Mouse (Mus musculus) MEL (cell line): ENCODE measurements around the gene Alyref2. TPM values are rescaled to one million over a fixed set of nuclear protein-coding genes. Genes with fewer than 3 reads are reported as not detected.
A peak's percentile ranks its signal among the peaks of the same experiment; 100 is the strongest.

Experiments
- DNase-seq: peaks from one replicate; pipeline ENCODE4 v3.0.0; 2011; ENCODE audit warnings: low read depth, low spot score
- H3K27ac ChIP-seq: 2 replicates; pipeline ENCODE4 v1.5.1; 2012; ENCODE audit warnings: low read depth, mild to moderate bottlenecking, control low read depth, low read length, moderate library complexity; ENCODE audit not compliant: control insufficient read depth
- H3K27me3 ChIP-seq, 2 experiments: fragments of 150-350 bp in 1 of 2; sonication (generic) in 1 of 2; 2 replicates each; pipeline ENCODE4 v1.6.1; 2012; ENCODE audit warnings: low read length in 2 of 2, mild to moderate bottlenecking in 2 of 2, improper control_type of control experiment in 1 of 2, moderate library complexity in 1 of 2; ENCODE audit not compliant: insufficient read depth in 2 of 2, control insufficient read depth in 1 of 2
- H3K36me3 ChIP-seq, 2 experiments: 2 replicates each; pipeline ENCODE4 v1.6.1; 2012 to 2014; ENCODE audit warnings: low read length in 2 of 2, improper control_type of control experiment in 1 of 2, inconsistent platforms in 1 of 2, mild to moderate bottlenecking in 1 of 2; ENCODE audit not compliant: insufficient read depth in 2 of 2, control insufficient read depth in 1 of 2
- H3K4me1 ChIP-seq, 2 experiments: fragments of 150-350 bp in 1 of 2; sonication (generic) in 1 of 2; 2 replicates each; pipeline ENCODE4 v1.6.1; 2012; ENCODE audit warnings: low read length in 2 of 2, improper control_type of control experiment in 1 of 2, mild to moderate bottlenecking in 1 of 2; ENCODE audit not compliant: insufficient read depth in 2 of 2, control insufficient read depth in 1 of 2
- H3K4me3 ChIP-seq, 2 experiments: fragments of 150-350 bp in 1 of 2; sonication (generic) in 1 of 2; 2 replicates each; pipeline ENCODE4 v1.5.1; 2012; ENCODE audit warnings: low read depth in 2 of 2, low read length in 2 of 2, mild to moderate bottlenecking in 2 of 2, moderate library complexity in 2 of 2, control low read depth in 1 of 2, improper control_type of control experiment in 1 of 2; ENCODE audit not compliant: control insufficient read depth in 1 of 2, insufficient read depth in 1 of 2
- H3K79me2 ChIP-seq: 2 replicates; pipeline ENCODE4 v1.6.1; 2012; ENCODE audit warnings: mild to moderate bottlenecking, low read length, moderate library complexity; ENCODE audit not compliant: control insufficient read depth, poor library complexity, insufficient read depth
- H3K9ac ChIP-seq: 2 replicates; pipeline ENCODE4 v1.6.1; 2012; ENCODE audit warnings: low read depth, mild to moderate bottlenecking, control low read depth, low read length, moderate library complexity; ENCODE audit not compliant: control insufficient read depth, poor library complexity, severe bottlenecking
- H3K9me3 ChIP-seq: fragments of 150-350 bp; sonication (generic); replicated peaks from 2 replicates; pipeline ENCODE4 v1.6.1; 2012; ENCODE audit warnings: mild to moderate bottlenecking, low read length, improper control_type of control experiment, moderate library complexity; ENCODE audit not compliant: insufficient read depth
- ELF1 ChIP-seq: IDR thresholded peaks from 2 replicates; pipeline ENCODE4 v1.6.1; 2014; ENCODE audit warnings: low read depth, mild to moderate bottlenecking, inconsistent platforms, low read length, improper control_type of control experiment, moderate library complexity
- ETS1 ChIP-seq: IDR thresholded peaks from 2 replicates; pipeline ENCODE4 v1.6.1; 2012; ENCODE audit warnings: low read depth, mild to moderate bottlenecking, inconsistent platforms, low read length, improper control_type of control experiment, moderate library complexity
- GABPA ChIP-seq: IDR thresholded peaks from 2 replicates; pipeline ENCODE4 v1.6.1; 2012; ENCODE audit warnings: low read depth, mild to moderate bottlenecking, inconsistent platforms, low read length, improper control_type of control experiment, moderate library complexity
- HCFC1 ChIP-seq: IDR thresholded peaks from 2 replicates; pipeline ENCODE4 v1.6.1; 2012; ENCODE audit warnings: low read depth, mild to moderate bottlenecking, inconsistent platforms, low read length, improper control_type of control experiment, moderate library complexity
- MAFK ChIP-seq: IDR thresholded peaks from 2 replicates; pipeline ENCODE4 v1.6.1; 2011; ENCODE audit warnings: low read depth, mild to moderate bottlenecking, low read length, improper control_type of control experiment, borderline replicate concordance
- MXI1 ChIP-seq: IDR thresholded peaks from 2 replicates; pipeline ENCODE4 v1.6.1; 2011; ENCODE audit warnings: mild to moderate bottlenecking, low read depth, low read length, improper control_type of control experiment
- NELFE ChIP-seq: IDR thresholded peaks from 2 replicates; pipeline ENCODE4 v1.6.1; 2011; ENCODE audit warnings: low read depth, low read length, improper control_type of control experiment
- POLR2A ChIP-seq, 2 experiments: IDR thresholded peaks; 2 replicates each; pipeline ENCODE4 v1.6.1; 2011 to 2012; ENCODE audit warnings: low read length in 2 of 2, mild to moderate bottlenecking in 2 of 2, control low read depth in 1 of 2, improper control_type of control experiment in 1 of 2, low read depth in 1 of 2, moderate library complexity in 1 of 2; ENCODE audit not compliant: control insufficient read depth in 1 of 2, insufficient read depth in 1 of 2, poor library complexity in 1 of 2
- POLR2AphosphoS5 ChIP-seq: IDR thresholded peaks from 2 replicates; pipeline ENCODE4 v1.6.1; 2012; ENCODE audit warnings: low read depth, borderline replicate concordance, mild to moderate bottlenecking, inconsistent platforms, low read length, moderate library complexity, mixed read lengths
- RCOR1 ChIP-seq: IDR thresholded peaks from 2 replicates; pipeline ENCODE4 v1.6.1; 2012; ENCODE audit warnings: low read depth, mild to moderate bottlenecking, inconsistent platforms, low read length, improper control_type of control experiment
- SIN3A ChIP-seq: IDR thresholded peaks from 2 replicates; pipeline ENCODE4 v1.6.1; 2012; ENCODE audit warnings: low read length, improper control_type of control experiment, inconsistent platforms
- TCF12 ChIP-seq: IDR thresholded peaks from 2 replicates; pipeline ENCODE4 v1.6.1; 2014; ENCODE audit warnings: low read depth, mild to moderate bottlenecking, inconsistent platforms, low read length, improper control_type of control experiment, moderate library complexity
- USF1 ChIP-seq: IDR thresholded peaks from 2 replicates; pipeline ENCODE4 v1.6.1; 2014; ENCODE audit warnings: low read depth, mild to moderate bottlenecking, inconsistent platforms, low read length, improper control_type of control experiment, moderate library complexity
- USF2 ChIP-seq, 2 experiments: IDR thresholded peaks; 2 replicates each; pipeline ENCODE4 v1.6.1; 2011 to 2012; ENCODE audit warnings: improper control_type of control experiment in 2 of 2, low read length in 2 of 2, borderline replicate concordance in 1 of 2, inconsistent platforms in 1 of 2, low read depth in 1 of 2, mild to moderate bottlenecking in 1 of 2; ENCODE audit not compliant: insufficient read depth in 1 of 2
- ZC3H11A ChIP-seq: IDR thresholded peaks from 2 replicates; pipeline ENCODE4 v1.6.1; 2012; ENCODE audit warnings: low read depth, mild to moderate bottlenecking, inconsistent platforms, low read length, improper control_type of control experiment
- ZMIZ1 ChIP-seq: IDR thresholded peaks from 2 replicates; pipeline ENCODE4 v1.6.1; 2012; ENCODE audit warnings: low read depth, mild to moderate bottlenecking, inconsistent platforms, low read length, improper control_type of control experiment, moderate library complexity
- ZNF384 ChIP-seq: IDR thresholded peaks from 2 replicates; pipeline ENCODE4 v1.6.1; 2012; ENCODE audit warnings: low read depth, mild to moderate bottlenecking, inconsistent platforms, low read length, improper control_type of control experiment
- polyA plus RNA-seq, 2 experiments: library from polyadenylated mRNA; stranded (reverse) in 1 of 2; unstranded in 1 of 2; fragments of >175 nt in 1 of 2; fragments of >200 nt in 1 of 2; gene quantifications; 2 replicates each; pipeline versions ENCODE4 v1.2.1 to v1.2.4; 2012; ENCODE audit warnings: low replicate concordance in 2 of 2, low read depth in 1 of 2; ENCODE audit not compliant: insufficient read length in 2 of 2, insufficient read depth in 1 of 2, missing spikeins in 1 of 2
- total RNA-seq: library from RNA; depleted of rRNA; stranded (reverse); fragments of 300-350 nt; gene quantifications from 2 replicates; pipeline ENCODE4 v1.2.3, GENCODE M21; 2012

Alyref2 gene
- total and polyA plus RNA-seq, 3 experiments: 5.5 to 8.8 TPM; not detected in 1

DNA sequence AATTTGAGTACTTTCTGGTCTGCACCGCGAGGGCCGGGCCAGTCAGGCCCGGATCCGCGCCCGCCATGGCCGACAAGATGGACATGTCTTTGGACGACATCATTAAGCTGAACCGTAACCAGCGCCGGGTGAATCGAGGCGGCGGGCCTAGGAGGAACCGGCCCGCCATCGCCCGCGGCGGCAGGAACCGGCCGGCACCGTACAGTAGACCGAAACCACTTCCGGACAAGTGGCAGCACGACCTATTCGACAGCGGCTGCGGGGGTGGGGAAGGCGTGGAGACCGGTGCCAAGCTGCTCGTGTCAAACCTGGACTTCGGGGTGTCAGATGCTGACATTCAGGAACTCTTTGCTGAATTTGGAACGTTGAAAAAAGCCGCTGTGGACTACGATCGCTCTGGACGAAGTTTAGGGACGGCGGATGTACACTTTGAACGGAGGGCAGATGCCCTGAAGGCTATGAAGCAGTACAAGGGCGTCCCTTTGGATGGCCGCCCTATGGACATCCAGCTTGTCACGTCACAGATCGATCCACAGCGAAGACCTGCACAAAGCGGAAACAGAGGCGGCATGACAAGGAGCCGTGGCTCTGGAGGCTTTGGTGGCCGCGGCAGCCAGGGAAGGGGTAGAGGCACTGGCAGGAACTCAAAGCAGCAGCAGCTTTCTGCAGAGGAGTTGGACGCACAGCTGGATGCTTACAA, 464 bp downstream of the Alyref2 start:
- H3K4me3 ChIP-seq: peak overlapping the region; percentile 77 to 82
- no peaks in the 10 kb centered on the region for H3K27me3 ChIP-seq
- TF ChIP-seq POLR2A (IDR thresholded peaks at IDR 0.05; ENCODE audit: control insufficient read depth in 1 of 2, insufficient read depth in 1 of 2, low read depth in 1 of 2, low read length in 2 of 2, poor library complexity in 1 of 2) (peak in 1 of 2 experiments; percentile 38; a peak in 1 of 4 replicates), HCFC1 (no peak; the same call in 1 of the 2 replicates), NELFE (peak; percentile 38; the same call in 1 of the 2 replicates), MXI1 (peak; percentile 72; the same call in 1 of the 2 replicates), SIN3A (0 out of 2 replicates have a peak, but pooled peaks have one; percentile 15), ZNF384 (peak; percentile 5; the same call in 1 of the 2 replicates)
- H3K36me3 ChIP-seq: no peaks in the 10 kb centered on the region; a peak in 1 of 4 replicates
- H3K4me1 ChIP-seq: 0 out of 4 replicates have a peak, but pooled peaks cover 0 to 5% of the 10 kb centered on the region in 2 experiments
- peak overlapping the region; percentile 90 for H3K27ac ChIP-seq
- H3K9me3 ChIP-seq: no peaks in the 10 kb centered on the region
- peaks cover 5% of the 10 kb centered on the region; the same call in 1 of the 2 replicates for H3K79me2 ChIP-seq
- peak overlapping the region; percentile 83 for H3K9ac ChIP-seq
- peak; percentile 85 for DNase-seq

DNA sequence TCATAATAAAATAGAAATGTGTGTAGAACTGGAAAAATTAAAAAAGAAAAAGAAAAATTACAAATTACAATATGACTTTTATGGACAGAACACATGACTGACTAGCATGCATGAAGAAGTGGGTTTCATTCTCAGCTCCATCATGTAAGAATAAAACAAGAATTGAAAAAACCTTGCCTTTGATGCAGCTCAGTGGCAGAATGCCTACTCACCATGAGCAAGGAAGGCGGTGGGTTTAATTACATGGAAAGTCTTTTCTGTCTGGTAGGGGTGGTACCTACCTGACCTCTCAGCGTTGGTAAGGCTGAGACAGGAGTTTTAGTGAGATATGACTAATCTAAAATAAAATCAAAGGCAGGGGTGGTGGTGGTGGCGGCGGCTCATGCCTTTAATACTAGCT, 1.3 kb downstream of the Alyref2 start:
- H3K36me3 ChIP-seq: no peaks in the 10 kb centered on the region; a peak in 1 of 4 replicates
- TF ChIP-seq ELF1 (no peak), ZMIZ1 (no peak), POLR2A (IDR thresholded peaks at IDR 0.05; ENCODE audit: control insufficient read depth in 1 of 2, insufficient read depth in 1 of 2, low read depth in 1 of 2, low read length in 2 of 2, poor library complexity in 1 of 2) (no peak), GABPA (no peak), MAFK (no peak), ZC3H11A (no peak), MXI1 (no peak), NELFE (no peak), USF1 (no peak), ETS1 (no peak), TCF12 (0 out of 2 replicates have a peak, but pooled peaks have one; percentile 11), ZNF384 (0 out of 2 replicates have a peak, but pooled peaks have one; percentile 5), RCOR1 (no peak), USF2 (IDR thresholded peaks at IDR 0.05; ENCODE audit: borderline replicate concordance in 1 of 2, insufficient read depth in 1 of 2, low read depth in 1 of 2, low read length in 2 of 2) (no peak), POLR2AphosphoS5 (no peak)
- TF ChIP-seq, all 39 proteins: peak for 2
- peaks cover 1 to 2% of the 10 kb centered on the region in 2 experiments; a peak in 2 of 4 replicates for H3K27me3 ChIP-seq
- peaks cover 5% of the 10 kb centered on the region; the same call in 1 of the 2 replicates for H3K79me2 ChIP-seq
- peak overlapping the region; percentile 35 for H3K9ac ChIP-seq
- H3K4me3 ChIP-seq: peak overlapping the region; percentile 44 to 82
- 0 out of 4 replicates have a peak, but pooled peaks cover 0 to 5% of the 10 kb centered on the region in 2 experiments for H3K4me1 ChIP-seq
- peak; percentile 51 for DNase-seq
- no peaks in the 10 kb centered on the region for H3K9me3 ChIP-seq
- H3K27ac ChIP-seq: no peak overlapping the region
